Mouse (Mus musculus) frontal cortex, postnatal 36 days (tissue): ENCODE data around the gene Minpp1.
A peak's percentile ranks its signal among the peaks of the same experiment; 100 is the strongest.

ENCODE experiments used
- DNase-seq, 2 experiments: peaks; one replicate each; pipeline ENCODE4 v3.0.0; 2022; ENCODE audit warnings: low spot score in 2 of 2

Gene Minpp1

GRCm38 (mm10) chr19:32489166-32489895, 3.8 kb downstream of the Minpp1 start:
- DNase-seq = no peak

- DNase-seq = no peak
These were observed 5.4 kb downstream of the Minpp1 start for GRCm38 (mm10) chr19:32490976-32491375.

DNA sequence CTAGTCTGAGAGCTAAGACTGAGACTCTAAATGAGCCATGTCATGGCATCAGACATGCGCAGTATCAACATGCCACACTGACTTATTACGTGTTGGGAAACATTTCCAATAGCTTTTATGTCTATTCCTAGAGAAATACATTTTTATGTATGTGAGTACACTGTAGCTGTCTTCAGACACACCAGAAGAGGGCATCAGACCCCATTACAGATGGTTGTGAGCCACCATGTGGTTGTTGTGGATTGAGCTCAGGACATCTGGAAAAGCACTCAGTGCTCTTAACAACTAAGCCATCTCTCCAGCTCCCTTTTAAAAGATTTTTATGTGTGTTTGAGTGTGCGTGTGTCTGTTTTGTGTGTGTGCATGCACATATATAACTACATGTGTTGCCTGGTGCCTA, 6.8 kb downstream of the Minpp1 start:
- no peak for DNase-seq

GRCm38 (mm10) chr19:32492981-32493380, 7.4 kb downstream of the Minpp1 start:
- no peak for DNase-seq

- peak in 1 of 2 experiments; percentile 34 for DNase-seq
These were observed 7.9 kb downstream of the Minpp1 start for GRCm38 (mm10) chr19:32493471-32493870.

DNA sequence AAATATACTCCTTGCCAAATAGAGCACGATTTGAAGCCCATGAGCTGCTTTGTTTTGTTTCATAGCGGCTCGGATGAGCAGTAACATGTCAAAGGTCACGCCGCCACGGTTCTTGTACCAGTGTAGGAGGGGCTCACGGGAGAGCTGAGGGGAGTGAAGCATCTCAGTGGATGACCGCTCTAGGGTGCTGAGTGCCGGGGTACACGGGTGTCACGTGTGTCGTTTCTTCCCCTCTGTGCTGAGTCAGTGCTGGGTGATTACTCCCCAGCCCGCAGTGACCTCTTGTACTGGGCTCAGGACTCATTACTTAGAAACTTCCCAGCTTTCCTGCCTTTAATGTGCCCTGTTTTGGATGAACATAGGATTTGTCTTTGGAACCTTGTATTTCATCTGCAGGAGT, 9.0 kb downstream of the Minpp1 start:
- DNase-seq = no peak

DNA sequence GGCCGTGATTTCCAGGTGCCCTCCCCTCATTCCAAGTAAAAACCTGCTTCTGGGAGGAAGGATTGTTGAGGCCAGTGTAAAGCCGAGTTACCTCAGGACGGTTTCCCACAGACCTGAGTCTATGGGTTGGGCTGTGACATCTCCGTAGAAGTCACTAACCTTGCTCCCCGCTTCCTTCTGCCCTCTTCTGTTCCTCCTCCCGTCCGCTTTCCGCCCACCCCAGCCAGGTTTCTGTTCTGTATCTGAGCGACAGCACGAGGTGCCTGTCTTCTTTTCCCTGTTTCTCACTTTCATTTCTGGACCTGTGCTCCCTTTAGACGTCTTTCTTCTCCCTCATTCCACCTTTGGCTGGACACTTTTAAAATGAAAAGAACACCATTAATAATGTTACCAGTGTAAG, 9.5 kb downstream of the Minpp1 start:
- no peak for DNase-seq

- no peak for DNase-seq
These were observed 11.8 kb downstream of the Minpp1 start for GRCm38 (mm10) chr19:32497411-32497810.

DNA sequence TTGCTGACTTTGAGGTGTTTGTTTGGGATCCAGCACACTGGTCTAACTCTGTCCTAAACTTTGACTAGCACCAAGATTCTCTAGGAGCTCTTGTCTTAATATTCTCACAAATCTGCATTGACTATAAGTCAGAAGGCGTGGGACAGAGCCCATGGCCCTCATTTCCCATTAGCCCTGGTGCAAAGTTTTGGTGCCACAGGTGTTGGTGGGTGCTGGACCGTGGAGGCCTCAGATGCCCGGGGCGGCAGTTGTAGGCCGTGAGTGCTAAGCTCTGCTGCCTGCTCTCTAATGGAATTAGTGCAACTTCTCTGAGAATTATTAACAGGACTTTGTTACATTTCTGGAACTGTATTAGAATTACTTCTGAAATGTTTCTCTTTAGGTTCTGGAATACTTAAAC, 12.4 kb downstream of the Minpp1 start:
- no peak for DNase-seq

- DNase-seq = no peak
These were observed 15.8 kb downstream of the Minpp1 start for GRCm38 (mm10) chr19:32501414-32501813.

DNA sequence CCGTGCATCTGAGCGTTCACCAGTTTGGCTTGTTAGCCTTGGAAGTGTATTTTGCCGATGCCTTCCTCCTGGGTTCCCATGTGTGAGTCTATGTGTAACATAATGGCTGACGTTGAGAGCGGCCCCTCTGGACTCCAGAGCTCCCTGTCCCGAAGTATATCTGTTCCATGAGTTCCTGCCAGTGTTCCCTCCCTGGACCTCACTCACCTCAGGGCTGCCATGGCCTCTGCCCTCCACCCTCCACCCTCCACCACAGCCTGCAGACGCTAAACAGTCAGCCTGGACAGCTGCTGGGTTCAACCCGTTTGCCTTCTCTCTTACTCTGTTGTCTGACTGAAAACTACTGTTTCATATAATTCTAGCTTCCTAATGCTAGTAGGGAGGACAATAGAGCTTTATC, 20.5 kb downstream of the Minpp1 start:
- no peak for DNase-seq

DNA sequence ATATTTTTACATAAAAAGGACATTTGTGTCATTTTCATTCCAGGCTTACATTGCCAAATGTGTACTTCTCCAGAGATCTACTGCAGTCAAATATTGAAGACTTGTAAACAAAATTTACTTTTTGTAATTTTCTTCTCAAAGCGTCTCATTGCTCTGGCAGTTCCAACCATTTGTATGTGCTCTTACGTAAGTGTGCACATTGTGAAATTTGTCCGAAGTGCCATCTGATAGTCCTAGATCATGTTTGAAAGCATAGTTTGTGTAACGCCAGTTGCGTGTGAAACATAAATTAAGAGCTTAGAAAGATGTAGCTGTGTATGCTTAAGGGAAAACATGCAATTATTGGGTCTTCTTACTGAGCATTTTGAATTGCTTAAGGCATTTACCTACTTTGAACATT, 20.9 kb downstream of the Minpp1 start:
- no peak for DNase-seq

DNA sequence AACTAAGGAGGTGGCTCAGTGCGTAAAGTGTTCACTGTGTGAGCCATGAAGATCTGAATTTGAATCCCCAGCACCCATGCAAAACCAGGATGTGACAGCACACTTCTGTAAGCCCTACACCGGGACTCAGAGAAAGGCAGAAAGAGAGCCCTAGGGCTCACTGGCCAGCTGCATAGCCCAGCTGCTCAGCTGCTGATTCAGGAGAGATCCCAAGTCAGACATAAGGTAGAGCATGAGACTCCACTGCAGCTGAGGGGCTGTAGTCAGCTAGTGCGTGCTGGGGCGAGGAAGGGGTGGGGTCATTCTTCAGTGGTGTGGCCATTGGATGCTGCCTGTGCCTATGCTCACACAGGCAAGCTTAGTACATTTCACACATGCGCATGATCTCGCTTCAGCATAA, 21.5 kb downstream of the Minpp1 start:
- no peak for DNase-seq

DNA sequence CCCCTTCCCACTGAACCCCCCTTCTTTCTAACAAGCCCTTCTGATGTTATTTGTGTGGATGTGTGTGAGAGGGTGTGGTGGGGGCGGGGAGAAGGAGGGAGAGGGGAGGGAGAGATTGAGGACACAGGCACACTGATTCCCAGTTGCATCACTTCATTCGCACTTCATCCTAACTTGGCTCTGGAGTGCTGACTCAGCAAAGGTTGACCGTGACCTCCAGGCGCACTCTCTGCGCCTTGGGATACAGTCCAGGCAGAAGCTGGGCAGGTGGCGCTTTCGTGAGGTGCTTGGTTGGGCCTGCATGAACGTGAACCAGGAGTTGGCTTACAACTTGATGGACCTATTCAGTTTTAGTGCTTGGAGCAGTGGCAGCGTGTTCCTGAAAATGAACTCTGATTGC, 22.0 kb downstream of the Minpp1 start:
- no peak for DNase-seq

DNA sequence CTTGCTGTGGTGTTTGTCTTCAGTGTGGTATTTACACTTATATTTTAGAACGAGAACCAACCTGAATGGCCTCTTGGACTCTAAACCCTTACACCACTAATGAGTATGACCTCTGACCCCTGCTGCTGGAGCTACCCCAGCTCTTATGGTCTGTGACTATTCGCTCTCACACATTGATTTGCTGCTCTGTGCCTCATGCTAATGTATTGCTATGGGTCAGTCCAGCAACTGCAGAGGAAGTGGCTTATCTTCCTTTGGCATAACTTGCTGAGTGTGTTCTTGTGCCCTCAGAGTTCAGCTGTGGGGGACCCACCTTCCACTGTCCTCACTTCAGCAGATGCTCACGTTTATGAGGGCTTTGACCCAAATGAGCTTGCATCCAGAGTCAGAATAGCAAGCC, 24.7 kb downstream of the Minpp1 start:
- DNase-seq = no peak

- DNase-seq = no peak
These were observed 25.4 kb downstream of the Minpp1 start for GRCm38 (mm10) chr19:32510962-32511361.

DNA sequence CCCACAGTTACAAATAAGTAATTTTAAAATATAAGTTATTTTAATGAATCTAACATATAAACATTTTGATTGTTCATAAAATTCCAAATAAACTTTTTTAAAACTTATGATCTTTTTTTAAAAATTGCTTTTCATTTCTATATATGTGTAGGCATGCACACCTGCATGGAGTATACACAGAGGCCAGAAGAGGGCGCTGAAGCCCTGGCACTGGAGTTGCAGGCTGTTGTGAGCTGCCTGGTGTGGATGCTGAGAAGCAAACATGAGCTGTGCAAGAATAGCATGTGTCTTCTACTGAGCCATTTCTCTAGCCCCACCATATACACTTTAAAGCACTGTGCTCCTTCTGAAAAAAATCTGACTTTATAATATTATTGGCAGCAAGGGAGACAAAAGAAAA, 26.9 kb downstream of the Minpp1 start:
- no peak for DNase-seq

DNA sequence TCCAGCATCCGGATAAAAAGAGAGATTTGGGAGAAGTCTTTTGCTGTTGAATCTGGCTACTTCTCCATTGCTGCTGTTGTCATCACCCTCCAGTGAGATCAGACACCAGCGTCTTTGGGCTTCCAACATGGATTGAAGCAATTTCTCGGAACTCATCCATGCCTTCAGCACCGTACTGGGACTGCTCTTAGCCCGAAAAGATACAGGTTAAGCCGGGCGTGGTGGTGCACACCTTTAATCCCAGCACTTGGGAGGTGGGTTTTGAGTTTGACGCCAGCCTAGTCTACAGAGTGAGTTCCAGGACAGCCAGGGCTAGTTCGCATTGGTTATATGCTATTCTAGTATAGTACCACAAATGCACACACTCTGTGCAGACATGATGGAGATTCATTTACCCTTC, 31.0 kb downstream of the Minpp1 start:
- DNase-seq = no peak

- DNase-seq = no peak
These were observed 35.9 kb downstream of the Minpp1 start for GRCm38 (mm10) chr19:32521446-32521845.

- DNase-seq = no peak
These were observed 36.7 kb downstream of the Minpp1 start for GRCm38 (mm10) chr19:32522247-32522646.

DNA sequence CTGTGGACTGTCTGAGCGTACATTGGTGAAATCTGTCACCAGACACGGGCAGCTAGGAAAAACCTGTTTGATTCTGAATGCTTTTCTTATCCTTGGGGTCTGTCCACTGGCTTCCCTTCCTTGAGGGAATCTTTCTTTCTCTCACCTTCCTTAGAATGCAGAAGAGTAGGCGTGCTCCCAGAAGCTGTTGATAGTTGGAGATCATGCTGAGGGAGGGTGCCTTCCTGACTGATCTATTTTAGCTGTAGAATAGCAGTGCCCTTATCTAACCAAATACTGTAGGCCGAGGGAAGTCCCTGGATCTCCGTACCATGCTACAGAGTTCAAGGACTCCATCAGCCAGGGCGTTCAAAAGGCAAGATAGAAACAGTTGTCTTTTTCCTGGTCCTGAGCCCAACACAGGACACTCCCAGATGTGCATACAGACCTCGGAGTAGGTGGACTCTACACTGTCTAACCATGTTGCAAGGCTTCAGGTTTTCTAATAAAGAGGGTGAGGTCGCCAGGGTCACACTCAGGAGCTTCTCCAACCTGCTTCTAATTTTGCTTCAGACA, 37.3 kb downstream of the Minpp1 start:
- DNase-seq = peak in 1 of 2 experiments; percentile 19

- DNase-seq = no peak
These were observed 38.4 kb downstream of the Minpp1 start for GRCm38 (mm10) chr19:32523769-32524515.

DNA sequence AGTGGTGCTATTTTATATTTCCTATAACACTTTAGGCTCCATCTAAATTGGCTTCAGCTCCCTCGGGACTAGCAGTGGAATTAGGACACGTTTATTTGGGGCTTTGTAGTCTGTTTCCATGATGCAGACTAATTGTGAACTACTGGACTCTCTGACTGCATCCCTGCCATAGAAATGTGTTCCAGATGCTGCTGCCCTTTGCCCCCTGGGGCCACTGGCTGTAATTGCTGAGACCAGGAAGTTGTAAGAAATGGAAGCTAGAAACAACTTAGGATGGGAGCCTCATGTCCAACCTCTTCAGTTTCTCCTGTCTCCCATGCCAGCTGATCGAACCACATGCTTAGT, 38.9 kb downstream of the Minpp1 start:
- no peak for DNase-seq
